Mouse (Mus musculus): ENCODE measurements around the gene Lmntd1. TPM values are rescaled to one million over a fixed set of nuclear protein-coding genes. Genes with fewer than 3 reads are reported as not detected.

Gene Lmntd1
- polyA plus RNA-seq, 1 experiment from 2014 or later = 16.8 TPM

DNA sequence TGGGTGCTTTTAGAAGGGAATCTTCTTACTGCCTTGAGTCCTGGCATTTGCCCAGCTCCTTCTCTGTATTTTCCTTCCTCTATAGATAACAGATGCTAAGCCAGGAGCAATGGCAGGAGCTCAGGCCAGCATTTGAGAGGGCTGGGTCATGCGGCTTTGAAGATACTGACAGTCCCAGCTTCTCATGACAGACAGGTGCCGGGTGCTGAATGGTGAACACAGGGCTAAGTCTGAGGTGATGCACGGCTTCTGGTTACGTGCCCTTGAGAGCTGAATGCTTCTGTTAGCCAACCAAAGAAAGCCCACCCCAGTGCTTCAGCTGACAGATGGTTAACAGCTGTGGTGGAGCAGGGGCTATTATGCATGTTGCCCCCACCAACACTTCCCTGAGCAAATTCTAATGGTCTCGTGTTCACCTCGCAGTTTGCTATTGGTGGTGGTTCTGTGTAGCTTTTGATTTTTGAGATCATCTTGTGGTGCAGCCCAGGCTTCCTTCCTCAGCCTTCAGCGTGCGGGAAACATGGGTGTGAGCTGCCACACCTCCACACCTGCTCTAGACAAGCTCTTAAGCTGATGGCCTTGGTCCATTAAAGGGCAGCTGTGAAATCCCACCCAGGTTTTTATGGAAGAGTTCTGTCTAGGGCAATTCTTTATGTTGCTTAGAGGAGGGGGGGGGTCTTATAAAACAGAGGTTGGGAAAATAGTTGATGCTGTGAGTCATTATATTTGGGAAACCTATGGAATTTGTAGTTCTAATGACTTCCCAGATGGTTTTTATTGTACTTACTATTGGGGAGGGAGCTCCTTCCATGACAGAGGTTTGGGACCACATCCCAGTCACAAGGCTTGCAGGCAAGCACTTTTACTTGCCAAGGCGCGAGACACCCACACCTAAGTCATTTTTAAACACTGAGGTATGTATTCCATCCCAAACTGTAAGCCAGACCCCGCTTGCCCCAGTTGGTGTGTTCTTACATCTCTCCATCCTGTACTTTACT lies 181.1 kb downstream of the Lmntd1 start:
- no peaks in the 10 kb centered on the region for H3K36me3 ChIP-seq (ENCODE audit: control insufficient read depth, insufficient read depth)
- H3K9ac ChIP-seq (ENCODE audit: low read length) = no peak overlapping the region
- ATAC-seq (replicated peaks; ENCODE audit: extremely low read depth, insufficient read depth, low FRiP score) = no peak
- no peaks in the 10 kb centered on the region for H3K9me3 ChIP-seq (replicated peaks; ENCODE audit: control insufficient read depth, low read length)
- no peak overlapping the region for H3K27ac ChIP-seq (ENCODE audit: low read length)
- no peak overlapping the region for H3K4me2 ChIP-seq (ENCODE audit: low read depth, low read length)
- peaks cover 14% of the 10 kb centered on the region for H3K4me1 ChIP-seq (ENCODE audit: control insufficient read depth, insufficient read depth, low read length)
- 59% methylated on average over 11 of the region's 11 CpGs for WGBS
- H3K4me3 ChIP-seq (ENCODE audit: low read length) = no peak overlapping the region
- no peaks in the 10 kb centered on the region for H3K27me3 ChIP-seq (ENCODE audit: control insufficient read depth, insufficient read depth, low read length)

DNA sequence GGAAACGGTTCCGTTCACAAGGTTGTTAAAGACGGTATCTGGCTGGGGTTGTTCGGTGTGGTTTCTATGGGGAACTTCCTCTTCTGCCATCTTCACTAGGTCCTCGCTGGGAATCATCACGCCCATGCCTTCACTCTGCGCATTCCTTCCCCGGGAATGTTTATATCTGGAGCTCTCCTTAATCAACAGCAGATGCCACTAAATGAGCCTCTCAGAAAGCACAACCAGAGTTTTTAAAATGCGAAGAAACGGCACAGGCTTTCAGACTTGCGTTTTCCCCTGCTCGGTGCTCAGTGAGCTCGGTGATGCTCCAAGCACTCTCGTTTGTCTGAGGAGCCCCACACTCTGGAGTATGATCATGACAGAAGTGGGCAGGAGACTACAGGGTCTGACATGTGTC lies 182.4 kb downstream of the Lmntd1 start:
- H3K36me3 ChIP-seq (ENCODE audit: control insufficient read depth, insufficient read depth) = no peaks in the 10 kb centered on the region
- no peaks in the 10 kb centered on the region for H3K27me3 ChIP-seq (ENCODE audit: control insufficient read depth, insufficient read depth, low read length)
- H3K4me2 ChIP-seq (ENCODE audit: low read depth, low read length) = no peak overlapping the region
- H3K4me3 ChIP-seq (ENCODE audit: low read length) = no peak overlapping the region
- peaks cover 14% of the 10 kb centered on the region for H3K4me1 ChIP-seq (ENCODE audit: control insufficient read depth, insufficient read depth, low read length)
- no peak for ATAC-seq (replicated peaks; ENCODE audit: extremely low read depth, insufficient read depth, low FRiP score)
- H3K27ac ChIP-seq (ENCODE audit: low read length) = no peak overlapping the region; the same call in 1 of the 2 replicates
- WGBS = 62% methylated on average over 14 of the region's 14 CpGs
- no peaks in the 10 kb centered on the region for H3K9me3 ChIP-seq (replicated peaks; ENCODE audit: control insufficient read depth, low read length)
- H3K9ac ChIP-seq (ENCODE audit: low read length) = no peak overlapping the region

DNA sequence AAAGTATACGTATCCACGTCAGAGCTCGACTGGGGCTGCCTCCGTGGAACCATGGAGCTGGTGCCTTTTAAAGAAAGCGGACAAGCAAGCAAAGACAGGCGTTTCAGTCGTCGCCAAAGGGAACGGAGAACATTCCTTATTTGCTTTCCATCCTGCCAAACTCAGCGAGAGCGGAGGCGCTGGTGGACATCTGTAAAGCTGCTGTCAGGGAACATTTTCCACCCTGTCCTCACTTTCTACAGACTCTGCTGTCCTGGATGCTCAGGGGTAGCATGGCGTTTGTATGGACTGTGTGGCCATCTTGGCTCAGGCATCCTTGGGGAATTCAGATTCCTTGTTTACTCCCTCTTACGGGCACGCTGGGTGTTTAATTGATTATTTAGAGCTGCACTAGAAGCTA lies 186.7 kb downstream of the Lmntd1 start:
- no peak overlapping the region for H3K27ac ChIP-seq (ENCODE audit: low read length)
- H3K4me3 ChIP-seq (ENCODE audit: low read length) = no peak overlapping the region
- H3K9me3 ChIP-seq (replicated peaks; ENCODE audit: control insufficient read depth, low read length) = no peaks in the 10 kb centered on the region
- H3K4me1 ChIP-seq (ENCODE audit: control insufficient read depth, insufficient read depth, low read length) = peaks cover 6% of the 10 kb centered on the region; the same call in 1 of the 2 replicates
- no peak overlapping the region for H3K4me2 ChIP-seq (ENCODE audit: low read depth, low read length)
- 50% methylated on average over 15 of the region's 15 CpGs for WGBS
- H3K36me3 ChIP-seq (ENCODE audit: control insufficient read depth, insufficient read depth) = no peaks in the 10 kb centered on the region
- ATAC-seq (replicated peaks; ENCODE audit: extremely low read depth, insufficient read depth, low FRiP score) = no peak
- no peak overlapping the region for H3K9ac ChIP-seq (ENCODE audit: low read length)
- H3K27me3 ChIP-seq (ENCODE audit: control insufficient read depth, insufficient read depth, low read length) = no peaks in the 10 kb centered on the region

DNA sequence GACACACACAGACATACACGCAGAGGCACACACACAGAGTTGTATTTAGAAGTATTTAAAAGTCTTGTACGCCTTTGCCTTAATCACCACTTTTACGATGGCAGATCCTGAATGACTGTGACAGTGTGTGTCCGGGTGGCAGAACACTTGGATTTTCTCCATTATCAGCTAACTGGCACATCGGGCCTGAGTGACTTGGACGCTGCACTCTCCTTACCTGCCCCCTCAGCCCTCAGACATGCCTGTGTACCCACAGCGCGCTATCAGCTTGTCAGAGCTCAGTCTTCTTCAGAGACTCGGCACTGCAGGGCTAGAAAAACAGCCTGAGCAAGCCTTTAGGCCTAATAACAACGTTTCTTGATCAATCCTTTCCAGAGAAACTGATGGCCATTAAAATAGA lies 187.6 kb downstream of the Lmntd1 start:
- Histone ChIP-seq H3K4me3 (ENCODE audit: low read length) (no peak overlapping the region), H3K4me2 (ENCODE audit: low read depth, low read length) (no peak overlapping the region), H3K4me1 (ENCODE audit: control insufficient read depth, insufficient read depth, low read length) (peaks cover 1% of the 10 kb centered on the region; the same call in 1 of the 2 replicates), H3K27me3 (ENCODE audit: control insufficient read depth, insufficient read depth, low read length) (no peaks in the 10 kb centered on the region), H3K36me3 (ENCODE audit: control insufficient read depth, insufficient read depth) (no peaks in the 10 kb centered on the region), H3K27ac (ENCODE audit: low read length) (no peak overlapping the region), H3K9ac (ENCODE audit: low read length) (no peak overlapping the region), H3K9me3 (replicated peaks; ENCODE audit: control insufficient read depth, low read length) (no peaks in the 10 kb centered on the region)
- ATAC-seq (replicated peaks; ENCODE audit: extremely low read depth, insufficient read depth, low FRiP score) = no peak
- WGBS = 62% methylated on average over 10 of the region's 10 CpGs

DNA sequence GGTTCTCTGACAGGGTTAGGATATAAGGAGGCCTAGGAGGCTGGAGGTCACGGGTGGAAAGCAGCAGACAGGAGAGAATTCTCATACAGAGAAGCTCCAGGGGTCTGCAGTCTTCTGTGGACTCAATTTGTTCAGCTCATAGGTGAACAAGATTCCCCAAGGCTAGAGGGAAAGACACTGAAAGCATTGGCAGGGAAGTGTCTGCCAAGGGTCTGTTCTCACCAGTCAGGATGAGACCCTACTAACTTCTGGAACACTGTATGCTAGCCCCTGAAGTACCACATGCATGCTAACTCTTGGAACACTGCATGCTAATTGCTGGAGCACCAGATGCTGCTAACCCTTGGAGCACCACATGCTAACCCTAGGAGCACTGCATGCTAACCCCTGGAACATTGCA lies 190.0 kb downstream of the Lmntd1 start:
- ATAC-seq (replicated peaks; ENCODE audit: extremely low read depth, insufficient read depth, low FRiP score) = no peak
- H3K4me1 ChIP-seq (ENCODE audit: control insufficient read depth, insufficient read depth, low read length) = no peaks in the 10 kb centered on the region
- no peaks in the 10 kb centered on the region for H3K36me3 ChIP-seq (ENCODE audit: control insufficient read depth, insufficient read depth)
- no peak overlapping the region for H3K4me3 ChIP-seq (ENCODE audit: low read length)
- no peak overlapping the region for H3K4me2 ChIP-seq (ENCODE audit: low read depth, low read length)
- H3K9me3 ChIP-seq (replicated peaks; ENCODE audit: control insufficient read depth, low read length) = 0 out of 2 replicates have a peak, but pooled peaks cover 2% of the 10 kb centered on the region
- no peak overlapping the region for H3K27ac ChIP-seq (ENCODE audit: low read length)
- 64% methylated on average over 1 of the region's 1 CpGs for WGBS
- H3K27me3 ChIP-seq (ENCODE audit: control insufficient read depth, insufficient read depth, low read length) = no peaks in the 10 kb centered on the region
- no peak overlapping the region for H3K9ac ChIP-seq (ENCODE audit: low read length)

DNA sequence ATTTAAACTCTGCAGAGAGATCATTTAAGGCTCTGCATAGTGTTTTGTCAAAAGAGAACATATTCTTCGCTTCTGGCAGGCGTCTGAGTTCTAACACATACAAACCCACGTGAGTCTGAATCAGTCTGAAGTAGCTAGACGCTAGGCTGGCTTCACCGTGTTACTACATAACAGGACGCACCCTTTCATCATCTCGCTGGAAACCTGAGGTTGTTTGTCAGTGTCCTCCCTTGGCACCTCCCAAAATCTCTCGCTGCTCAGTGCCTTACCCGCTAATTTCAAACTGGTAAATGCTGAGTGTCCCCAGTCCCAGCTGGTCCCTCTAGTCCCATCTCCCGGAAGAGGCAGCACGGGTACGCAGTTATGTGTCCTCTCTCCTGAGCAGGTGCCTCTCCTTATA lies 190.6 kb downstream of the Lmntd1 start:
- H3K27me3 ChIP-seq (ENCODE audit: control insufficient read depth, insufficient read depth, low read length) = no peaks in the 10 kb centered on the region
- no peak overlapping the region for H3K4me3 ChIP-seq (ENCODE audit: low read length)
- H3K4me2 ChIP-seq (ENCODE audit: low read depth, low read length) = no peak overlapping the region
- ATAC-seq (replicated peaks; ENCODE audit: extremely low read depth, insufficient read depth, low FRiP score) = no peak
- H3K9me3 ChIP-seq (replicated peaks; ENCODE audit: control insufficient read depth, low read length) = 0 out of 2 replicates have a peak, but pooled peaks cover 2% of the 10 kb centered on the region
- no peak overlapping the region for H3K9ac ChIP-seq (ENCODE audit: low read length)
- H3K27ac ChIP-seq (ENCODE audit: low read length) = no peak overlapping the region
- H3K4me1 ChIP-seq (ENCODE audit: control insufficient read depth, insufficient read depth, low read length) = no peaks in the 10 kb centered on the region
- WGBS = 75% methylated on average over 12 of the region's 12 CpGs
- no peaks in the 10 kb centered on the region for H3K36me3 ChIP-seq (ENCODE audit: control insufficient read depth, insufficient read depth)

DNA sequence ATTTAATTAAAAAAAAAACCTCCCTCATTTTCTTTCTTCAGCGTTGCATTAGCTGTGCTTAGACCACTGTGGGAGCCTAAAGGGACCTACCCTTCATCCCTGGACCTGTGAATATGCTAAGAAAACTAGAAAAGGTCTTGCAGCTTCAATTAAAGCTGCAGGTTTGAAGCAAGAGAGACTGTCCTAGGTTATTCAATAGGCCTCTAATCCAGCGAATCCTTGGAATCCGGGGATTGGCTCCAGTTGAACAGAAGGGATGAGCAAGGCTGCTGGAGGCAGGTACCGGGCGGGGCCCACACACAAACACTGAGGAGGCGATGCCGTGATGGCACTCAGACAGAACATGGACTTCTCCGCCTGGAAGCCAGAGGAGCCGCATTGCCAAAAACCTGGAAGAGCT lies 192.5 kb downstream of the Lmntd1 start:
- H3K9me3 ChIP-seq (replicated peaks; ENCODE audit: control insufficient read depth, low read length) = 0 out of 2 replicates have a peak, but pooled peaks cover 2% of the 10 kb centered on the region
- no peak overlapping the region for H3K4me3 ChIP-seq (ENCODE audit: low read length)
- no peak overlapping the region for H3K9ac ChIP-seq (ENCODE audit: low read length)
- no peak for ATAC-seq (replicated peaks; ENCODE audit: extremely low read depth, insufficient read depth, low FRiP score)
- H3K36me3 ChIP-seq (ENCODE audit: control insufficient read depth, insufficient read depth) = no peaks in the 10 kb centered on the region
- H3K4me1 ChIP-seq (ENCODE audit: control insufficient read depth, insufficient read depth, low read length) = no peaks in the 10 kb centered on the region
- H3K4me2 ChIP-seq (ENCODE audit: low read depth, low read length) = no peak overlapping the region
- no peaks in the 10 kb centered on the region for H3K27me3 ChIP-seq (ENCODE audit: control insufficient read depth, insufficient read depth, low read length)
- WGBS = 88% methylated on average over 9 of the region's 9 CpGs
- H3K27ac ChIP-seq (ENCODE audit: low read length) = no peak overlapping the region

DNA sequence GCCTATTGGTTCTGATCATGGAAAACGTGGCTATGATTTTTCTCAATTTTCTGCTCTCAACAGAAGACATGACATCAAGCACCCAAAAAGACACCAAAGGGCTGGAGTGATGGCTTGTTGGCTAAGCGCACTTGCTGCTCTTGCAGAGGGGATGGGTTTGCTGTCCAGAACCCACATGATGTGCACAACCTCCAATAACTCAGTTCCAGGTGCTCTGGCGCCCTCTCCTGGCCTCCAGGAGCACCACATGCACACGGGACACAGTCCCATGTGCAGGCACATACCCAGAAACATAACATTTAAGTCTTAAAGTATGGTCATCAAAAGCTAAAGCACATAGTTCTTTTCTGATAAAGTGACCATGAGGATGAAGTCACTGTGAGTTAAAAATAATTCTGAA lies 193.7 kb downstream of the Lmntd1 start:
- no peak overlapping the region for H3K9ac ChIP-seq (ENCODE audit: low read length)
- H3K27me3 ChIP-seq (ENCODE audit: control insufficient read depth, insufficient read depth, low read length) = no peaks in the 10 kb centered on the region
- 71% methylated on average over 4 of the region's 4 CpGs for WGBS
- ATAC-seq (replicated peaks; ENCODE audit: extremely low read depth, insufficient read depth, low FRiP score) = no peak
- H3K4me1 ChIP-seq (ENCODE audit: control insufficient read depth, insufficient read depth, low read length) = no peaks in the 10 kb centered on the region
- H3K27ac ChIP-seq (ENCODE audit: low read length) = no peak overlapping the region
- 0 out of 2 replicates have a peak, but pooled peaks cover 2% of the 10 kb centered on the region for H3K9me3 ChIP-seq (replicated peaks; ENCODE audit: control insufficient read depth, low read length)
- no peaks in the 10 kb centered on the region for H3K36me3 ChIP-seq (ENCODE audit: control insufficient read depth, insufficient read depth)
- no peak overlapping the region for H3K4me2 ChIP-seq (ENCODE audit: low read depth, low read length)
- no peak overlapping the region for H3K4me3 ChIP-seq (ENCODE audit: low read length)

DNA sequence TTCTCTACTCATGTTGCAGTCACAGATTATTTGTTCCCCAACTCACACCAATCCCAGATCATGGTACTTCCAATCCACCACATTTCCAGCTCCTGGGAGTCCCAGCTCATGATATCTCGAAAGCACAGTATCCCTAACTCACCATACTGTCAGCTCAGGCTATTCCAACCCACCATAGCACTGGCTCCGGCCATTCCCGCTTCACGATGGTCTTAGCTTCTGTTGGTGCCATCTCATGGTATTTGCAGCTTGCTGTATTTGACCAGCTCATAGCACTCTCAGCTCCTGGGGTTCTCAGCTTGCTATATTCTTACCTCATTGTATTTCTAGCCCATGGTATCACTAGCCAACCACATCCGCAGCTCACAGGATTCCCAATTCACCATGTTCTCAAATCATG lies 195.3 kb downstream of the Lmntd1 start:
- Histone ChIP-seq H3K27me3 (ENCODE audit: control insufficient read depth, insufficient read depth, low read length) (no peaks in the 10 kb centered on the region), H3K9ac (ENCODE audit: low read length) (no peak overlapping the region), H3K4me2 (ENCODE audit: low read depth, low read length) (no peak overlapping the region), H3K4me3 (ENCODE audit: low read length) (no peak overlapping the region), H3K27ac (ENCODE audit: low read length) (no peak overlapping the region), H3K9me3 (replicated peaks; ENCODE audit: control insufficient read depth, low read length) (0 out of 2 replicates have a peak, but pooled peaks cover 2% of the 10 kb centered on the region), H3K36me3 (ENCODE audit: control insufficient read depth, insufficient read depth) (no peaks in the 10 kb centered on the region), H3K4me1 (ENCODE audit: control insufficient read depth, insufficient read depth, low read length) (no peaks in the 10 kb centered on the region)
- ATAC-seq (replicated peaks; ENCODE audit: extremely low read depth, insufficient read depth, low FRiP score) = no peak
- WGBS = 91% methylated on average over 5 of the region's 5 CpGs

All from heart, embryonic 16.5 days (tissue).